Mouse (Mus musculus) left cerebral cortex, postnatal 10 days (tissue): Measurements from ENCODE around the gene Nid2. TPM values are rescaled to one million over a fixed set of nuclear protein-coding genes. Genes with fewer than 3 reads are reported as not detected.

Experiments
- DNase-seq, 2 experiments: peaks; one replicate each; pipeline ENCODE4 v3.0.0; 2021 to 2022; ENCODE audit warnings: low spot score in 2 of 2, mixed read lengths in 1 of 2; ENCODE audit errors: extremely low spot score in 1 of 2
- intact Hi-C: fragments of 180-260 bp; cut with DNase I; formaldehyde crosslinking; loops from one replicate; pipeline ENCODE4 v1.15.1; 2025
- total RNA-seq, 2 experiments: library from RNA; stranded (reverse); gene quantifications; 2 replicates each; pipeline ENCODE4 v1.2.3; 2021

Gene Nid2
- total RNA-seq = 10 to 100 TPM; 13.0 to 14.9 TPM

GRCm38 (mm10) chr14:19751025-19751771 is at the start of gene Nid2:
TSS of gene Nid2 (plus strand) at chr14:19751265.
- DNase-seq = peak; percentile 50 to 93
- intact Hi-C loops = loop anchor here (5.0 kb wide), 2 partner anchors 44 to 46 kb away; no protein-coding TSS in a partner anchor

- intact Hi-C loops = loop anchor here (10.0 kb wide), 2 partner anchors 283 to 553 kb away; no protein-coding TSS in a partner anchor
- no peak for DNase-seq
Observed at GRCm38 (mm10) chr14:19701546-19701945, 49.5 kb upstream of the Nid2 start.

DNA sequence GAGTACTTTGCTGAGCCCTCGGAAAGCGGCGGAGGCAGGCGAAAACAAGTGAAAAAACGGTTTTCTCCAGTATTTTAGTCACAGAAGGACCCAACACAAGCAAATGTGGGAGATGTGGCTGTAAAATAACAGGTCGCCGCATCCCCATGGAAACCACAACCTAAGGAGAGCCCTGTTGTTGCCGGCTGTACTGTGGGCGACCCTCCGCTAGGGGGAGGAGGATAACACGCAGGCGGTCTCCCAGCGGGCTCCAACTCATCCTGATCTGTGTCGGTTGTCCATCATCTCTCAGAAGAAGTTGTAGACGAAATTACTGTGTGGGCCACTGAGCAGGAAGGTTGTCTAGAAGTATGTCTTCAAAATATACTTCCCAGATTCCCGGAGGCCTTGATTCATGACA is 45.4 kb upstream of the Nid2 start:
- intact Hi-C loops = loop anchor here (2.0 to 10.0 kb wide), 5 partner anchors 47 to 549 kb away; partner anchors contain the start of gene Nid2

GRCm38 (mm10) chr14:19706454-19706853 is 44.6 kb upstream of the Nid2 start:
- intact Hi-C loops = loop anchor here (2.0 to 10.0 kb wide), 5 partner anchors 46 to 548 kb away; partner anchors contain the start of gene Nid2
- peak; percentile 70 to 75 for DNase-seq

More for the DNA sequence above, 45.4 kb upstream of the Nid2 start:
- peak; percentile 69 to 87 for DNase-seq

GRCm38 (mm10) chr14:19706997-19707396 is 44.1 kb upstream of the Nid2 start:
- peak; percentile 5 to 22 for DNase-seq
- intact Hi-C loops = loop anchor here (2.0 to 10.0 kb wide), 5 partner anchors 45 to 548 kb away; partner anchors contain the start of gene Nid2

DNA sequence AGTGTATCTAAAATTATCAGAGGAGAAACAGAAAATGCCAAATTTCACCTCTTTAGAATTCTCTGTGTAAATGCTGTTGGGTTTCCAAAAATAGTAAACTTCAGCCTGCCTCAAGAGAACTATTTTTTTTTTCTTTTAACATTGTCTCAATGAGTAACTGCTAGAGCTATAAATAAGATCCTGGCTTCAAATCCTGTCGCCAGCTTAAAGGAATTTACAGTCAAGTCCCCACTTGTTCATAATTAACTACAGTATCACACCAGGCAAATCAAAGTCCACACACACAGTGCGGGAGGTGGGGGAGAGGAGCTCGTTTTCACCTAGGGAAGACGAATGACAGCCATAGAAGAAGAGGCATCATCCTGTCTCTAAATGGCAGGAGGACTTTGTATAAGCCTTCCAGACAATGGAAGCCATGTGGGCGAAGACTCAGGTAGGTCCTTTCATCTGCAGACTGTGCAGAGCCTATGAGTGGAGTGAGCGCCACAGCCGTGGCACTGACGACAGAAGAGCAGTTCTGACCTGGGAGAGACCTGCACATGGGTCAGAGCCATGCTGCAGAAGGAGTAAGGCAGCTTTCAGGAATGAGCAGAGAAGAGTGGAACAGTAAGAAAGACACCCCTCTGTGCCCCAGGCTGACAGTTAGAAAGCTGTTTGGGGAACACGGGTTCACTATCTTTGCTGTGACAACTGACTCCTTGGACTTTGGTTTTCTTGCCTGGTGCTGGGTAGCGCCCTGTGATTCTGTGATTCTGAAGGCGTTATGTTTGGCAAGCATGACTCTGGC is 43.2 kb upstream of the Nid2 start:
- intact Hi-C loops = loop anchor here (2.0 to 10.0 kb wide), 5 partner anchors 44 to 547 kb away; partner anchors contain the start of gene Nid2
- DNase-seq = peak in 1 of 2 experiments; percentile 24

- intact Hi-C loops = loop anchor here (5.0 to 10.0 kb wide), 3 partner anchors 43 to 546 kb away; partner anchors contain the start of gene Nid2
- no peak for DNase-seq
Observed at GRCm38 (mm10) chr14:19709161-19709560, 41.9 kb upstream of the Nid2 start.

DNA sequence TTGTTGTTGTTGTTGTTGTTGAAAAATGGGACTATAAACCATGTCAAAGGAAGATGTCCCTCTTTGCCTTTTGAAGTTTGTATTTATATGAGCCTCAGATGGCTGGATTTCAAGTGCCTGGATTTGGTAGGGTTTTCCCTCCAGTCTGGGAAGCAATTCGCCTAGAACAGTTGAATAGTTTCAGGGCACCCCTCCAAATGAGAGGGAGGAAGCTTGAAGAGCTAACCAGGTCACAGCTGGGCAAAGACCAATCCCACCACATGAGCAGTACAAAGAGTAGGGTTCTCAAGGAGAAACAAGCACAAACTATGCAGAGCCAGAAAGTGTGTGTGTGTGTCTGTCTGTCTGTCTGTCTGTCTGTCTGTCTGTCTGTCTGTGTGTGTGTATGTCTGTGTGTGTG is 39.3 kb upstream of the Nid2 start:
- peak in 1 of 2 experiments; percentile 26 for DNase-seq

DNA sequence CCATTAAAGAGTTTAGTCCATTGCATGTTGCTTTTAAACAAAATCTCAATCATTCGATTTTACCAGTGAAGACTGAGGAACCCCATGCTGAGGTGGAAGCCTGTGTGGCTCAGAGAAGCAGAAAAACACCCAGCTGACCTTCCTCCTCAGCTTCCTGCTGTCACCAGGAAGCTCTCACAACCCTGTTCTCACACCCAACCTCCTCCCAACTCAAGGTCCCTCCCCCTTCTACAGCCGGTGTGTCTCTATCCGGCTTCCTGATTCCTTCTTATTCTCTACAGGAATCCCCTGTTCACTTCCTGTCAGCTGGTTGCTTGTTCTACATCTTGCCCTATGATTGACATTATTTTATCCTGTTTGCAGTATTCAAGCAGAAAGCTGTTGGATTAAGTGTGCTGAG is 38.0 kb upstream of the Nid2 start:
- intact Hi-C loops = no loop called here
- peak in 1 of 2 experiments; percentile 45 for DNase-seq

More for the DNA sequence above, 39.3 kb upstream of the Nid2 start:
- intact Hi-C loops = no loop called here

DNA sequence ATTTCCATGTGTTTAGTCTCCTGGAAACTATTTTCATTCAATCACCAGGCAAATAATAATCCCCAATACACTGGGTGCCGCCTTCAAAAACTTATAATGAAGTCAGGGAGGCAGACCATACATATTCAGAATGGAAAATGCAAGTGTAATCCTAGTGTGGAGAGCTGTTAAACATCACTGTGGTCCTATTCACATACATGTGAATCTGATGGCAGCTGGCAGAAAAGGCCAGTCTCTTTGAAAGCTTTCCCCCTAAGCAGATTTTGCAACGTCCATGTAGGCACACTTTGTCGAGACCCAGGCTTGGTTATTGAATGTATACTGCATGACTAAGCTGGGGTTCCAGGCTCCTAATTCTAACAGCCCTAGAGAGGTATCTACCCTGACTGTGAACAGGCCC is 32.0 kb upstream of the Nid2 start:
- DNase-seq = no peak
- intact Hi-C loops = no loop called here

DNA sequence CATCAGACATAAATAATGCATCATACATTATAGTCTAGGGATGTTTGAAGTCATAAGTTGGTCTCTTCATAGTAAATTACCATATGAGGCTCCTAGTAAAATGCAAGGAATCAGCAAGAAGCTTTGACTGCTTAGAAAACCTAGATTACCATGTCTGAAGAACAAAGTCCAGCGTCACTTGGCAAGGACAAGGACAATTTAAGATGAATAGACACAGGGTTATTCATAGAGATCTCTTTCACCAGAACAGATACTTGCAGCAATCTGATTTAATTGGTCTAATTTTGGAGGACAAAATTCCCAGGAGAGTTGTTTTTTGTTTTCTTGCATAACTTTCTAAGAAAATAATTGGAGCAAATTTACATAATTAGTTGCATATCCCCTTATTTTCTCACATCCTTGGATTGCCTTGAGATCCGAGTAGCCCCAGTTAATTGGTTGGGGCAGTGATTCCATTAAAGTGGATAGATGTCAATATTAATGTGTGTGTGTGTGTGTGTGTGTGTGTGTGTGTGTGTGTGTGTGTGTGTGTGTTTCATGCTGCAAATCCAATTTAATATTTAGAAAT is 30.9 kb upstream of the Nid2 start:
- intact Hi-C loops = no loop called here
- no peak for DNase-seq

- DNase-seq = no peak
- intact Hi-C loops = no loop called here
Observed at GRCm38 (mm10) chr14:19728278-19728677, 22.8 kb upstream of the Nid2 start.

GRCm38 (mm10) chr14:19728737-19729136 is 22.3 kb upstream of the Nid2 start:
- DNase-seq = no peak

DNA sequence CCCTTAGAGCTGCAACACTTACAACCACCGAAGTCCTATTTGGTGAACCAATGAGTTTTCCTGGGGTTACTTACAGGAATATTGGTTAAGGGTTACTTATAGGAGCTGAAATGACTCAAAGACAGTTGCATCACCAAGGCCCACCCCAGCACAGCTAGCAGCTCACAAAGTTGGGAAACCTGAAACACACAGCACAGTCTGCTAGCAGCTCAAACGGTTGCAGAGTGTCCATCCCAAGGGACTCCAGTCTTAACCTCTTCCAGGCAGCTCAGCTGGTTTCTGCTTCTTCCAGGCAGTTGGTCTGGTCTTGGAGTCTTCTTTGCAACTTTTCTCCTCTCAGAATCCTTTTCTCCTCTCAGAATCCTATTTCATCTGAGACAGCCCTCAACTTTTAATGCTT is 19.0 kb upstream of the Nid2 start:
- no peak for DNase-seq
- intact Hi-C loops = no loop called here

More at GRCm38 (mm10) chr14:19728737-19729136, 22.3 kb upstream of the Nid2 start:
- intact Hi-C loops = no loop called here

DNA sequence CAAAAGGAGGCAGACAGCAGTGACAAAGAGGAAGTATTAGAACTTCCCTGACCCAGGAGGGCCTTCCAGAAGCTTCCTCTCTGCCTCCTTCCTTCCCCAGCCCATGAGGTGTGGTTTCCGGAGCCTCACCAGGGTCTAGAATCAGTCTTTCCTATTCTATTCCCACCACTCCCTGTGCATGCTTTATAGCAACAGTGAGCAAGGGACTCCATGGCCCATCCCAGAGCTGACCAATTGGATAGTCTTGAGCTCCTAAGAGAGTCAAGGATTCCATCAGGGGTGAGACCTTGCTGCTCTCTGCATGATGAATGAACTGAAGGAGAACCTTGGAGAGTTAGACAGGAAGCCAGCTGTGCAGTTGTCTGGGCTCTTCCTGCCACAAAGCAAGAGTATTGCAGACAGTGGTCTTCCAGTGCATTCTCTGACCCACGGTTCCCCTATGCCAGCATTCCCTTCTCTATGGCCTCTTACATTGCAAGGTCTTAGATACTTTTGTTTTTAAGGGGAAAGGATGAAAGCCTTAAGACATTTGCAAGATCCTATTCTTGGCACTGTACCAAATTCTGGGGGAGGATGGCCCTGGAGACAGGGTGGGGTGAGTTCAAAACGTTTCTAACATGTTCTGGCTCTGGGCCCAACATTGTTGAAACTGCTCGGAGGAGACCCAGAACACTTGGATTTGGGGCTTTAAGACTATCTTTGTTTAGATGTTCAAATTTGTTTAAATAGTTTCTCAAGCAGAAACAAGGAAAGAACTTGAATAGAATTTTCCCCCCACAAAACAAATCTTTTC is 17.4 kb upstream of the Nid2 start:
- DNase-seq = peak in 1 of 2 experiments; percentile 53
- intact Hi-C loops = no loop called here

DNA sequence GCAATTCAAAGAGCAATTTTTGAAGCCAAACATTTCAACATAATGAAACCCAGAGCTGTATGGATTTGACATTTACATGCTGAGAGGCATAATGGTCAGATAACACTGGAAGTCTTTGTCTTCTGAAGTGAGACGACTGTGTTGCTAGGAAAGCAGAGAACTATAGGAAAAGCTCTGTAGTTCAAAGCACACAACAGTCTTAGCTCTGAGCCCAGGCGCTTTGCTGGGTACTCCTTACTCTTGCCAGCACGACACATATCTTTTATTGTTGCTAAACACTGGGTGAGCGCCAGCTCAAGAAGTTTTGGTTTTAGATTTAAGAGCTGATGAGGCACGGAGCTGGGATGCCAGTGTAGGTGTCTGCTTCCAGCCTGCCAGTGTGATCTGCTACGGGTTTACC is 15.8 kb upstream of the Nid2 start:
- intact Hi-C loops = no loop called here
- DNase-seq = no peak

GRCm38 (mm10) chr14:19737568-19737967 is 13.5 kb upstream of the Nid2 start:
- intact Hi-C loops = no loop called here
- no peak for DNase-seq

DNA sequence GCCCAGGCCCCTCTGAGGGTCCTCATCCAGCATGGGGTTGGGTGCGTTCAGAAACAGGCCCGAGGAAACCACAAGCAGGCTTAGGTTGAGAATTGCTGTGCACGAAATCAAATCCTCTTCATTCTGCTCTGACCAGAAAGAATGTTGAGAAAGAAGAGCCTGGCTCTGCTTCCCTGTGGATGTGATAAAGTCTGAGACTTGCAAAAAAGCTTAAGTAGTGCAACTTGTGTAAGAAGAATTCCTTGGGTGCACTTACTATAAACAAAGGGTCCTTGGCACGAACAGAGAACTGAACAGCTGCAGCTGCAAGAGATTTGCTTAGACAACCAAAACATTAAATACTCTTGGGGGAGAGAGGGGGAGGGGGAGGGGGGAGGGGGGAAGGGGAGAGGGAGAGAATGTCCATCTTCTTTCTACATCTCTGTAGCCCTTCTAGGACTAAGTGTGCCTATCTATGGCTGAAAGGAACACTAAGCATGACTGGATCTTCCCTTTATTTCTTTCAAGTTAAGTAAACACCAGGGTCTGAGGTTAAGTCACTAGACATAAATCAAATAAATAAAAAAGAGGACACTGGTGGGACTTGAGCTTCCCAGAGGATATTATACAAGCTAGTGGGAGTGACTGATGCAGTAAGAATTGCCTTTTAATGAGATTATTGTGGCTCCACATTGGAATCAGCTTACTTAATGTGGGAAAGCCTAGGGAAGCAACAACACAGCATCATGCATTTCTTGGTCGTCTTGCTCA is 12.8 kb upstream of the Nid2 start:
- no peak for DNase-seq
- intact Hi-C loops = no loop called here
